Mouse (Mus musculus) embryonic facial prominence, embryonic 14.5 days (tissue): Measurements from ENCODE around the gene Adcy2. TPM values are rescaled to one million over a fixed set of nuclear protein-coding genes. Genes with fewer than 3 reads are reported as not detected.

ENCODE experiments used
- ATAC-seq: fragments of 200-750 bp; cut with Nextera tagmentation; 2 replicates; pipeline ENCODE4 v1.8.0; 2017; ENCODE audit warnings: low read depth, moderate number of reproducible peaks, moderate TSS enrichment
- DNase-seq: peaks from one replicate; pipeline ENCODE4 v3.0.0-alpha.2; 2015; ENCODE audit warnings: low spot score
- H3K27ac ChIP-seq: fragments of 300-500 bp; sonication (generic); replicated peaks from 2 replicates; pipeline ENCODE4 v1.5.1; 2014; ENCODE audit warnings: low read depth, mild to moderate bottlenecking, low read length, moderate library complexity
- H3K27me3 ChIP-seq: fragments of 300-500 bp; sonication (generic); replicated peaks from 2 replicates; pipeline ENCODE4 v1.6.1; 2014; ENCODE audit warnings: low read length; ENCODE audit not compliant: control insufficient read depth, insufficient read depth
- H3K36me3 ChIP-seq: fragments of 300-500 bp; sonication (generic); 2 replicates; pipeline ENCODE4 v1.6.1; 2014; ENCODE audit warnings: low read length, mixed read lengths; ENCODE audit not compliant: control insufficient read depth, insufficient read depth
- H3K4me1 ChIP-seq: fragments of 300-500 bp; sonication (generic); 2 replicates; pipeline ENCODE4 v1.6.1; 2014; ENCODE audit warnings: antibody characterized with exemption, low read length; ENCODE audit not compliant: control insufficient read depth, insufficient read depth
- H3K4me2 ChIP-seq: fragments of 300-500 bp; sonication (generic); 2 replicates; pipeline ENCODE4 v1.6.1; 2014; ENCODE audit warnings: low read depth, mild to moderate bottlenecking, low read length, moderate library complexity, mixed read lengths
- H3K4me3 ChIP-seq: fragments of 300-500 bp; sonication (generic); 2 replicates; pipeline ENCODE4 v1.5.1; 2014; ENCODE audit warnings: low read depth, mild to moderate bottlenecking, low read length
- H3K9ac ChIP-seq: fragments of 300-500 bp; sonication (generic); 2 replicates; pipeline ENCODE4 v1.6.1; 2014; ENCODE audit warnings: low read depth, mild to moderate bottlenecking, low read length, moderate library complexity, mixed read lengths
- H3K9me3 ChIP-seq: fragments of 300-500 bp; sonication (generic); 2 replicates; pipeline ENCODE4 v1.6.1; 2016; ENCODE audit warnings: low read length; ENCODE audit not compliant: control insufficient read depth
- WGBS: fragments of 180-500 bp; shearing (Covaris S2); extraction: QIAGEN DNeasy Blood & Tissue Kit; methylation state at CpG from one replicate; pipeline ENCODE4 v1.1.7; 2014; 5-methylcytosine and 5-hydroxymethylcytosine counted together
- polyA plus RNA-seq: library from polyadenylated mRNA; unstranded; fragments of >200 nt; fragmentation: Nextera tagmentation; extraction: Ambion mirVana; gene quantifications from 2 replicates; pipeline ENCODE4 v1.2.1, GENCODE M21; 2014

Adcy2 gene
- polyA plus RNA-seq, 1 experiment from 2014 or later: 11.2 TPM

- no peak for ATAC-seq
- 71% methylated on average over 5 of the region's 5 CpGs for WGBS
Observed at GRCm38 (mm10) chr13:69006915-69007314, 7.6 kb upstream of the Adcy2 start.

GRCm38 (mm10) chr13:69006091-69006490 is 6.8 kb upstream of the Adcy2 start:
- Histone ChIP-seq H3K4me3 (no peak overlapping the region), H3K36me3 (no peaks in the 10 kb centered on the region), H3K27me3 (no peaks in the 10 kb centered on the region), H3K9ac (no peak overlapping the region), H3K27ac (no peak overlapping the region), H3K4me1 (no peaks in the 10 kb centered on the region), H3K4me2 (no peak overlapping the region), H3K9me3 (no peaks in the 10 kb centered on the region)
- 71% methylated on average over 4 of the region's 4 CpGs for WGBS
- no peak for ATAC-seq
- no peak for DNase-seq

More at GRCm38 (mm10) chr13:69006915-69007314, 7.6 kb upstream of the Adcy2 start:
- no peaks in the 10 kb centered on the region for H3K36me3 ChIP-seq
- H3K27me3 ChIP-seq: no peaks in the 10 kb centered on the region
- H3K9ac ChIP-seq: no peak overlapping the region
- DNase-seq: no peak
- H3K9me3 ChIP-seq: no peaks in the 10 kb centered on the region
- H3K4me3 ChIP-seq: no peak overlapping the region
- H3K4me1 ChIP-seq: no peaks in the 10 kb centered on the region
- no peak overlapping the region for H3K27ac ChIP-seq
- H3K4me2 ChIP-seq: no peak overlapping the region

GRCm38 (mm10) chr13:69004406-69004805 is 5.1 kb upstream of the Adcy2 start:
- no peak overlapping the region for H3K4me2 ChIP-seq
- no peaks in the 10 kb centered on the region for H3K36me3 ChIP-seq
- no peaks in the 10 kb centered on the region for H3K9me3 ChIP-seq
- 72% methylated on average over 4 of the region's 4 CpGs for WGBS
- DNase-seq (no peak), ATAC-seq (no peak)
- no peaks in the 10 kb centered on the region for H3K4me1 ChIP-seq
- H3K4me3 ChIP-seq: no peak overlapping the region
- no peak overlapping the region for H3K9ac ChIP-seq
- peaks cover 4% of the 10 kb centered on the region; the same call in 1 of the 2 replicates for H3K27me3 ChIP-seq
- no peak overlapping the region for H3K27ac ChIP-seq

- Histone ChIP-seq H3K4me2 (no peak overlapping the region), H3K4me3 (no peak overlapping the region), H3K36me3 (no peaks in the 10 kb centered on the region), H3K4me1 (no peaks in the 10 kb centered on the region; the same call in 1 of the 2 replicates), H3K9ac (no peak overlapping the region), H3K9me3 (no peaks in the 10 kb centered on the region), H3K27ac (no peak overlapping the region), H3K27me3 (peaks cover 4% of the 10 kb centered on the region; the same call in 1 of the 2 replicates)
- DNase-seq (no peak), ATAC-seq (no peak)
- WGBS: 75% methylated on average over 5 of the region's 5 CpGs
Observed at GRCm38 (mm10) chr13:69002631-69003030, 3.3 kb upstream of the Adcy2 start.

GRCm38 (mm10) chr13:69002173-69002572 is 2.8 kb upstream of the Adcy2 start:
- H3K9me3 ChIP-seq: no peaks in the 10 kb centered on the region
- H3K36me3 ChIP-seq: no peaks in the 10 kb centered on the region
- peaks cover 4% of the 10 kb centered on the region; the same call in 1 of the 2 replicates for H3K27me3 ChIP-seq
- no peak overlapping the region for H3K4me3 ChIP-seq
- no peak overlapping the region for H3K4me2 ChIP-seq
- ATAC-seq (no peak), DNase-seq (peak; percentile 88)
- H3K4me1 ChIP-seq: no peaks in the 10 kb centered on the region; the same call in 1 of the 2 replicates
- WGBS: 23% methylated on average over 4 of the region's 4 CpGs
- H3K27ac ChIP-seq: no peak overlapping the region
- H3K9ac ChIP-seq: no peak overlapping the region

- H3K36me3 ChIP-seq: no peaks in the 10 kb centered on the region
- H3K4me2 ChIP-seq: peak overlapping the region; percentile 91
- WGBS: 40% methylated on average over 5 of the region's 5 CpGs
- H3K27ac ChIP-seq: no peak overlapping the region
- ATAC-seq (no peak), DNase-seq (no peak)
- H3K9me3 ChIP-seq: no peaks in the 10 kb centered on the region
- H3K4me1 ChIP-seq: peaks cover 8% of the 10 kb centered on the region
- H3K9ac ChIP-seq: peak overlapping the region; percentile 76
- peak overlapping the region; percentile 66 for H3K4me3 ChIP-seq
- peaks cover 4% of the 10 kb centered on the region; the same call in 1 of the 2 replicates for H3K27me3 ChIP-seq
Observed at GRCm38 (mm10) chr13:68999826-69000225, 485 bp upstream of the Adcy2 start.

- H3K4me3 ChIP-seq: peak overlapping the region; percentile 66
- H3K4me1 ChIP-seq: peaks cover 8% of the 10 kb centered on the region
- ATAC-seq (0 out of 2 replicates have a peak, but pooled peaks have one; percentile 1), DNase-seq (no peak)
- no peaks in the 10 kb centered on the region for H3K9me3 ChIP-seq
- H3K27me3 ChIP-seq: peaks cover 4% of the 10 kb centered on the region; the same call in 1 of the 2 replicates
- H3K9ac ChIP-seq: peak overlapping the region; percentile 76
- peak overlapping the region; percentile 63 for H3K27ac ChIP-seq
- peak overlapping the region; percentile 91 for H3K4me2 ChIP-seq
- WGBS: under 1% methylated on average over 15 of the region's 17 CpGs
- no peaks in the 10 kb centered on the region for H3K36me3 ChIP-seq
Observed at GRCm38 (mm10) chr13:68998558-68998917, 803 bp downstream of the Adcy2 start.

- no peak for ATAC-seq
- peak overlapping the region; percentile 66 for H3K4me3 ChIP-seq
- 4% methylated on average over 22 of the region's 22 CpGs for WGBS
- H3K27me3 ChIP-seq: peaks cover 4% of the 10 kb centered on the region; the same call in 1 of the 2 replicates
- H3K9me3 ChIP-seq: no peaks in the 10 kb centered on the region
- peak; percentile 50 for DNase-seq
- peak overlapping the region; percentile 91 for H3K4me2 ChIP-seq
- no peaks in the 10 kb centered on the region for H3K36me3 ChIP-seq
- peak overlapping the region; percentile 0; the same call in 1 of the 2 replicates for H3K27ac ChIP-seq
- H3K4me1 ChIP-seq: peaks cover 8% of the 10 kb centered on the region
- H3K9ac ChIP-seq: peak overlapping the region; percentile 76
Observed at GRCm38 (mm10) chr13:68997821-68998551, 1.4 kb downstream of the Adcy2 start.

GRCm38 (mm10) chr13:68997386-68997785 is 2.0 kb downstream of the Adcy2 start:
- Histone ChIP-seq H3K27ac (no peak overlapping the region), H3K9me3 (no peaks in the 10 kb centered on the region), H3K4me3 (peak overlapping the region; percentile 66), H3K36me3 (no peaks in the 10 kb centered on the region), H3K27me3 (peaks cover 4% of the 10 kb centered on the region; the same call in 1 of the 2 replicates), H3K4me2 (peak overlapping the region; percentile 91), H3K9ac (no peak overlapping the region), H3K4me1 (peaks cover 8% of the 10 kb centered on the region)
- DNase-seq (no peak), ATAC-seq (no peak)
- 30% methylated on average over 10 of the region's 10 CpGs for WGBS
